Mouse (Mus musculus): Measurements from ENCODE around the gene Plch2. TPM values are rescaled to one million over a fixed set of nuclear protein-coding genes. Genes with fewer than 3 reads are reported as not detected.

The Plch2 gene
- polyA plus RNA-seq, 2 experiments = 10.6 to 11.4 TPM

GRCm38 (mm10) chr4:154994876-154995275, 61.7 kb downstream of the Plch2 start:
- Histone ChIP-seq H3K36me3 (ENCODE audit: control insufficient read depth, insufficient read depth, low read length) (no peaks in the 10 kb centered on the region), H3K4me3 (replicated peaks; ENCODE audit: low read length) (no peak overlapping the region), H3K27ac (replicated peaks; ENCODE audit: low read depth, low read length) (no peak overlapping the region), H3K4me2 (replicated peaks; ENCODE audit: low read depth, low read length, severe bottlenecking) (no peak overlapping the region), H3K4me1 (ENCODE audit: control insufficient read depth, insufficient read depth, low read length) (no peaks in the 10 kb centered on the region; the same call in 1 of the 2 replicates), H3K27me3 (ENCODE audit: control insufficient read depth, insufficient read depth, low read length) (no peaks in the 10 kb centered on the region), H3K9ac (ENCODE audit: low read depth, low read length, severe bottlenecking) (no peak overlapping the region), H3K9me3 (ENCODE audit: control insufficient read depth, low read length) (no peaks in the 10 kb centered on the region)
- TF ChIP-seq POLR2A (IDR thresholded peaks at IDR 0.05; ENCODE audit: borderline replicate concordance, extremely low read depth, insufficient read depth, insufficient read length) = no peak
- DNase-seq (ENCODE audit: low spot score) (no peak), ATAC-seq (ENCODE audit: low FRiP score, low read depth) (no peak)
- 57% methylated on average over 4 of the region's 4 CpGs for WGBS

GRCm38 (mm10) chr4:154986750-154987149, 69.8 kb downstream of the Plch2 start:
- H3K4me3 ChIP-seq (replicated peaks; ENCODE audit: low read length) = no peak overlapping the region
- 0 out of 2 replicates have a peak, but pooled peaks cover 2% of the 10 kb centered on the region for H3K4me1 ChIP-seq (ENCODE audit: control insufficient read depth, insufficient read depth, low read length)
- TF ChIP-seq POLR2A (IDR thresholded peaks at IDR 0.05; ENCODE audit: borderline replicate concordance, extremely low read depth, insufficient read depth, insufficient read length) = no peak
- H3K9ac ChIP-seq (ENCODE audit: low read depth, low read length, severe bottlenecking) = no peak overlapping the region
- no peaks in the 10 kb centered on the region for H3K27me3 ChIP-seq (ENCODE audit: control insufficient read depth, insufficient read depth, low read length)
- ATAC-seq (ENCODE audit: low FRiP score, low read depth) (no peak), DNase-seq (ENCODE audit: low spot score) (no peak)
- no peaks in the 10 kb centered on the region for H3K9me3 ChIP-seq (ENCODE audit: control insufficient read depth, low read length)
- WGBS = 77% methylated on average over 15 of the region's 15 CpGs
- no peak overlapping the region for H3K27ac ChIP-seq (replicated peaks; ENCODE audit: low read depth, low read length)
- H3K4me2 ChIP-seq (replicated peaks; ENCODE audit: low read depth, low read length, severe bottlenecking) = no peak overlapping the region
- 0 out of 2 replicates have a peak, but pooled peaks cover 6% of the 10 kb centered on the region for H3K36me3 ChIP-seq (ENCODE audit: control insufficient read depth, insufficient read depth, low read length)

- DNase-seq (ENCODE audit: low spot score) (peak; percentile 49), ATAC-seq (ENCODE audit: low FRiP score, low read depth) (no peak)
- Histone ChIP-seq H3K27ac (replicated peaks; ENCODE audit: low read depth, low read length) (no peak overlapping the region), H3K4me3 (replicated peaks; ENCODE audit: low read length) (peak overlapping the region; percentile 16; the same call in 1 of the 2 replicates), H3K4me1 (ENCODE audit: control insufficient read depth, insufficient read depth, low read length) (0 out of 2 replicates have a peak, but pooled peaks cover 2% of the 10 kb centered on the region), H3K9ac (ENCODE audit: low read depth, low read length, severe bottlenecking) (peak overlapping the region; percentile 26), H3K9me3 (ENCODE audit: control insufficient read depth, low read length) (no peaks in the 10 kb centered on the region), H3K36me3 (ENCODE audit: control insufficient read depth, insufficient read depth, low read length) (peaks cover 11% of the 10 kb centered on the region), H3K27me3 (ENCODE audit: control insufficient read depth, insufficient read depth, low read length) (no peaks in the 10 kb centered on the region), H3K4me2 (replicated peaks; ENCODE audit: low read depth, low read length, severe bottlenecking) (peak overlapping the region; percentile 27)
- TF ChIP-seq POLR2A (IDR thresholded peaks at IDR 0.05; ENCODE audit: borderline replicate concordance, extremely low read depth, insufficient read depth, insufficient read length) = no peak
- WGBS = 28% methylated on average over 13 of the region's 17 CpGs
Observed at GRCm38 (mm10) chr4:154986096-154986495, 70.5 kb downstream of the Plch2 start.

- ATAC-seq (ENCODE audit: low FRiP score, low read depth) (no peak), DNase-seq (ENCODE audit: low spot score) (no peak)
- Histone ChIP-seq H3K36me3 (ENCODE audit: control insufficient read depth, insufficient read depth, low read length) (peaks cover 19% of the 10 kb centered on the region), H3K9me3 (ENCODE audit: control insufficient read depth, low read length) (no peaks in the 10 kb centered on the region), H3K9ac (ENCODE audit: low read depth, low read length, severe bottlenecking) (peak overlapping the region; percentile 26), H3K4me2 (replicated peaks; ENCODE audit: low read depth, low read length, severe bottlenecking) (no peak overlapping the region), H3K4me1 (ENCODE audit: control insufficient read depth, insufficient read depth, low read length) (0 out of 2 replicates have a peak, but pooled peaks cover 2% of the 10 kb centered on the region), H3K4me3 (replicated peaks; ENCODE audit: low read length) (no peak overlapping the region), H3K27ac (replicated peaks; ENCODE audit: low read depth, low read length) (no peak overlapping the region), H3K27me3 (ENCODE audit: control insufficient read depth, insufficient read depth, low read length) (no peaks in the 10 kb centered on the region)
- WGBS = 86% methylated on average over 5 of the region's 5 CpGs
- no peak for TF ChIP-seq POLR2A (IDR thresholded peaks at IDR 0.05; ENCODE audit: borderline replicate concordance, extremely low read depth, insufficient read depth, insufficient read length)
Observed at GRCm38 (mm10) chr4:154985151-154985777, 71.3 kb downstream of the Plch2 start.

GRCm38 (mm10) chr4:154983767-154984166, 72.8 kb downstream of the Plch2 start:
- Histone ChIP-seq H3K4me1 (ENCODE audit: control insufficient read depth, insufficient read depth, low read length) (0 out of 2 replicates have a peak, but pooled peaks cover 2% of the 10 kb centered on the region), H3K4me3 (replicated peaks; ENCODE audit: low read length) (no peak overlapping the region), H3K9ac (ENCODE audit: low read depth, low read length, severe bottlenecking) (no peak overlapping the region), H3K36me3 (ENCODE audit: control insufficient read depth, insufficient read depth, low read length) (peaks cover 34% of the 10 kb centered on the region), H3K27me3 (ENCODE audit: control insufficient read depth, insufficient read depth, low read length) (no peaks in the 10 kb centered on the region), H3K4me2 (replicated peaks; ENCODE audit: low read depth, low read length, severe bottlenecking) (no peak overlapping the region), H3K27ac (replicated peaks; ENCODE audit: low read depth, low read length) (no peak overlapping the region), H3K9me3 (ENCODE audit: control insufficient read depth, low read length) (no peaks in the 10 kb centered on the region)
- no peak for TF ChIP-seq POLR2A (IDR thresholded peaks at IDR 0.05; ENCODE audit: borderline replicate concordance, extremely low read depth, insufficient read depth, insufficient read length)
- no peak for ATAC-seq (ENCODE audit: low FRiP score, low read depth)
- 24% methylated on average over 17 of the region's 24 CpGs for WGBS
- DNase-seq (ENCODE audit: low spot score) = no peak

All from limb, embryonic 14.5 days (tissue).